Mouse (Mus musculus) kidney, postnatal 0 days (tissue): ENCODE measurements at regions not wholly inside any gene's neighbourhood (a gene's known extent, or its start where the extent isn't known, plus 50 kb on each side); places are given as distances from the start of the nearest gene placed in this dataset.
A peak's percentile ranks its signal among the peaks of the same experiment; 100 is the strongest.

Experiments
- ATAC-seq: fragments of 200-750 bp; cut with Nextera tagmentation; replicated peaks from 2 replicates; pipeline ENCODE4 v1.8.0; 2017; ENCODE audit warnings: low read depth, moderate number of reproducible peaks, moderate TSS enrichment, moderate library complexity; ENCODE audit not compliant: low FRiP score
- DNase-seq: peaks from one replicate; pipeline ENCODE4 v3.0.0-alpha.2; 2016; ENCODE audit warnings: low spot score
- H3K27ac ChIP-seq: fragments of 300-500 bp; sonication (generic); 2 replicates; pipeline ENCODE4 v1.5.1; 2014; ENCODE audit warnings: mild to moderate bottlenecking
- H3K27me3 ChIP-seq: fragments of 300-500 bp; sonication (generic); 2 replicates; pipeline ENCODE4 v1.6.1; 2014; ENCODE audit warnings: low read length, mixed read lengths; ENCODE audit not compliant: insufficient read depth
- H3K36me3 ChIP-seq: fragments of 300-500 bp; sonication (generic); 2 replicates; pipeline ENCODE4 v1.6.1; 2014; ENCODE audit warnings: low read length, mixed read lengths; ENCODE audit not compliant: insufficient read depth
- H3K4me1 ChIP-seq: fragments of 300-500 bp; sonication (generic); replicated peaks from 2 replicates; pipeline ENCODE4 v1.6.1; 2014; ENCODE audit warnings: antibody characterized with exemption, low read length, mixed read lengths; ENCODE audit not compliant: insufficient read depth
- H3K4me2 ChIP-seq: fragments of 300-500 bp; sonication (generic); 2 replicates; pipeline ENCODE4 v1.6.1; 2014; ENCODE audit warnings: mild to moderate bottlenecking, low read length, moderate library complexity, mixed read lengths
- H3K4me3 ChIP-seq: fragments of 300-500 bp; sonication (generic); replicated peaks from 2 replicates; pipeline ENCODE4 v1.5.1; 2014; ENCODE audit warnings: low read depth, low read length
- H3K9ac ChIP-seq: fragments of 300-500 bp; sonication (generic); 2 replicates; pipeline ENCODE4 v1.6.1; 2014; ENCODE audit warnings: low read depth, low read length
- H3K9me3 ChIP-seq: fragments of 300-500 bp; sonication (generic); replicated peaks from 2 replicates; pipeline ENCODE4 v1.6.1; 2016; ENCODE audit warnings: low read length, inconsistent platforms, mixed read lengths
- CTCF ChIP-seq: IDR thresholded peaks from 2 replicates; pipeline ENCODE4 v1.5.1; 2016; ENCODE audit warnings: antibody characterized with exemption, low read depth, mild to moderate bottlenecking, moderate library complexity
- WGBS: fragments of 180-500 bp; shearing (Covaris S2); extraction: QIAGEN DNeasy Blood & Tissue Kit; methylation state at CpG from one replicate; pipeline ENCODE4 v1.1.7; 2014; 5-methylcytosine and 5-hydroxymethylcytosine counted together

DNA sequence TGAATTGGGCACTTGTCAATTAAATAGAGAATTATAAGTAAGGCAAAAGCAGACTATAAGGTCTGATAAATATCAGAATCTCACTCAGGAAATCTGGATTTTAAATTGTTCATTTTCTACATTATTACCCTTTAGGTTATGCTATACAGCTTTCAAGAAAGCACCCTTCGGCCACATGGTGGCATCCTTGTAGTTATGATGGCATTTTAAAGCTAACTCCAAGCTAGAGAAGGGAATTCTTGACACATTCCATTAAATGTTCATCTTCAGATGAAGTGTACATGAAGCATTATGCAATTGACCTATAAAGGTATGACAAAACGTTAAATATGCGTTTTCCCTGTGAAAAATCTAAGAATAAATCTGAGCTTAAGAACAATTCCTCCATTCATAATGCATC lies 578.5 kb upstream of the Fbxo33 start:
- H3K36me3 ChIP-seq, result no peaks in the 10 kb centered on the region
- no peak overlapping the region for H3K4me3 ChIP-seq
- H3K27ac ChIP-seq, result no peak overlapping the region
- ATAC-seq (no peak), DNase-seq (peak; percentile 38)
- no peak overlapping the region for H3K4me2 ChIP-seq
- no peaks in the 10 kb centered on the region for H3K9me3 ChIP-seq
- 47% methylated on average over 3 of the region's 3 CpGs for whole genome bisulfite sequencing
- no peaks in the 10 kb centered on the region for H3K27me3 ChIP-seq
- peak; percentile 69 for TF ChIP-seq CTCF
- H3K4me1 ChIP-seq, result no peaks in the 10 kb centered on the region
- H3K9ac ChIP-seq, result no peak overlapping the region

DNA sequence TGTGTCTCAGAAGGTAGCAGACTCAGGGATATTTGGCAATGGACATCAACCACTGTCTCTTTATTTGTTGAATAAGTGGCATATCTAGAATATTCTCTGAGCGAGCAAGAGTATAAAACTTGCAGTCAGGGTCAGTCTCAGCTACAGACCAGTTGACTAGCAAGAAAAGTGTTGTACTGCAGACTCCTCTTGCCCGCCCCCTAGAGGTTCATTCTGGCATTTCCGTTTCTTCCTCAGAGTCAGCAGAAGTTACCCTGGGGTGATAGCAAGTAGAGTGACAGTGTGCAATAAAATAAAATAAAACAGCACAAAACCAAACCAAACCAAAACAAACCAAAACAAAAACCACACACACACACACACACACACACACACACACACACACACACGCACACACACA lies 571.9 kb upstream of the Fbxo33 start:
- Histone ChIP-seq H3K27ac (no peak overlapping the region), H3K4me2 (no peak overlapping the region), H3K4me1 (no peaks in the 10 kb centered on the region), H3K27me3 (no peaks in the 10 kb centered on the region), H3K9me3 (no peaks in the 10 kb centered on the region), H3K4me3 (no peak overlapping the region), H3K9ac (no peak overlapping the region), H3K36me3 (no peaks in the 10 kb centered on the region)
- peak; percentile 56 for TF ChIP-seq CTCF
- DNase-seq (no peak), ATAC-seq (no peak)
- 60% methylated on average over 4 of the region's 4 CpGs for WGBS

DNA sequence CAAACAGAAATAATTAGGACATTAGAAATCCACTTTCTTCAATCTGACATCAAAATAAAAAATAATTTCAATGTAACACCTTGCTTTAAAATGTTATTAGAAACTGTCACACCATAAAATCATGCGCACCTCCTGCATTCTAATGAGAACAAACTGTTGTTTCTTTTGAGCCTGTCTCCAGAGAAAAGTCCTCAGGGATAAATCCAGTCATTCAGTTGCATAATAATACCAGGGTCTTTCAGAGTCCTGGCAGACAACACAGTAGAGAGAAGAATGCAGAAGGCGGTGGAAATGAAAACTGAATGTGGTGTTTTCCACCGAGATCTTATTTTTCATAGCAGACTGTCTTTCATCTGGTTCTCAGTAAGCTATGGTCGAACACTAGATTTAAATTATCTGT lies 567.3 kb upstream of the Fbxo33 start:
- H3K36me3 ChIP-seq, result no peaks in the 10 kb centered on the region
- H3K9ac ChIP-seq, result no peak overlapping the region
- H3K9me3 ChIP-seq, result no peaks in the 10 kb centered on the region
- no peak for DNase-seq
- no peak for ATAC-seq
- H3K27me3 ChIP-seq, result no peaks in the 10 kb centered on the region
- TF ChIP-seq CTCF, result no peak
- WGBS, result 78% methylated on average over 4 of the region's 4 CpGs
- no peak overlapping the region for H3K4me2 ChIP-seq
- no peak overlapping the region for H3K4me3 ChIP-seq
- no peaks in the 10 kb centered on the region for H3K4me1 ChIP-seq
- H3K27ac ChIP-seq, result no peak overlapping the region

GRCm38 (mm10) chr12:59770980-59771379 lies 551.5 kb upstream of the Fbxo33 start:
- Histone ChIP-seq H3K27ac (no peak overlapping the region), H3K4me1 (no peaks in the 10 kb centered on the region), H3K4me2 (no peak overlapping the region), H3K9ac (no peak overlapping the region), H3K4me3 (no peak overlapping the region), H3K36me3 (no peaks in the 10 kb centered on the region), H3K9me3 (no peaks in the 10 kb centered on the region), H3K27me3 (no peaks in the 10 kb centered on the region)
- DNase-seq, result no peak
- TF ChIP-seq CTCF, result no peak
- no peak for ATAC-seq
- 92% methylated on average over 1 of the region's 1 CpGs for WGBS

GRCm38 (mm10) chr12:59762260-59762659 lies 542.7 kb upstream of the Fbxo33 start:
- Histone ChIP-seq H3K9me3 (no peaks in the 10 kb centered on the region), H3K9ac (no peak overlapping the region), H3K4me3 (no peak overlapping the region), H3K4me2 (no peak overlapping the region), H3K4me1 (no peaks in the 10 kb centered on the region), H3K27me3 (no peaks in the 10 kb centered on the region), H3K27ac (no peak overlapping the region), H3K36me3 (no peaks in the 10 kb centered on the region)
- 79% methylated on average over 1 of the region's 1 CpGs for WGBS
- no peak for DNase-seq
- no peak for ATAC-seq
- TF ChIP-seq CTCF, result no peak

DNA sequence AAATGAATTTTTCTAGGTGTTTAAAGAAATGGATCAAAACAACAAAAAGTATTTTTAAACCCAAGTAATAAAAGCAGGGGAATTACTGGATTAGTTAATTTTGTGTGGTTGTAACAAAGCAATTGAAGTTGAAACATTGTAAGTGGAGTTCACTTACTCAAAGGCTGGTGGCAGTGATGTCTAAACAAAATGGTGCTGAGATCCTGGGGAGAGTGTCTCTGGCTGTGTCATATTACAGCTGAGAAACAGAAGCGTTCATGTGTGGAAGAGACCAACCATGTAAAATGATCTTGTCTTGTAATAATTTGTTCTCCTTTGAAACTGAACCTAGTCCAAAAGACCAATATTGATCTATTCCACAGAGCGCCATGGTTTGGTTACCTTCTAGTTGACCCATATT lies 525.2 kb upstream of the Fbxo33 start:
- Histone ChIP-seq H3K4me2 (no peak overlapping the region), H3K27ac (no peak overlapping the region), H3K36me3 (no peaks in the 10 kb centered on the region), H3K4me3 (no peak overlapping the region), H3K27me3 (no peaks in the 10 kb centered on the region), H3K9me3 (no peaks in the 10 kb centered on the region), H3K4me1 (no peaks in the 10 kb centered on the region), H3K9ac (no peak overlapping the region)
- DNase-seq (peak; percentile 49), ATAC-seq (no peak)
- 54% methylated on average over 2 of the region's 2 CpGs for WGBS
- no peak for TF ChIP-seq CTCF

DNA sequence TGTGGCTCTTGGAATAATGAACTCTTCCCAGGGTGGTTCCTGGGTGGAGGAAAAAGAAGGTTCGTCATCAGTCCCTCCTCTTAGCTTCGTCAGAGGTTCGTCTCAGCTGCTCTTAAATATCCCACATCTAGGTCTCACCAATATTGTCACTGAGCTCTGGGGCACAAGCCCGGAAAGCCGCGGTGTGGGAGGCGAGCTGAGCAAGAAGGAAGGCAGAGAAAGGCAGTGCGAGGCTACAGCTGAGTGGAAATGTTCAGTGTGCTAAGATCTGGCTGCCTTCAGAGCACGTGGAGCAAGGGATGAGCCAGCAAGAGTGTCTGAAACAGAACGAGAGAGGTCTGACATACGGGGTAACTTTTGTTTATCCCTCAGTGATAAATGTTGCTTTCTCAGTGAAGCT lies 523.7 kb upstream of the Fbxo33 start:
- H3K4me3 ChIP-seq, result no peak overlapping the region
- no peak for TF ChIP-seq CTCF
- H3K4me2 ChIP-seq, result no peak overlapping the region
- no peak overlapping the region for H3K27ac ChIP-seq
- H3K9me3 ChIP-seq, result no peaks in the 10 kb centered on the region
- H3K27me3 ChIP-seq, result no peaks in the 10 kb centered on the region
- 45% methylated on average over 11 of the region's 11 CpGs for WGBS
- H3K36me3 ChIP-seq, result no peaks in the 10 kb centered on the region
- H3K4me1 ChIP-seq, result no peaks in the 10 kb centered on the region
- ATAC-seq (no peak), DNase-seq (no peak)
- H3K9ac ChIP-seq, result no peak overlapping the region
